Mouse (Mus musculus) bone marrow macrophage, adult 2 months (primary cell): ENCODE results near the gene Abt1.

Experiments used
- CTCF ChIP-seq: IDR thresholded peaks from 2 replicates; pipeline ENCODE4 v1.5.1; 2012; ENCODE audit warnings: low read depth, mild to moderate bottlenecking, low read length, moderate library complexity
- POLR2A ChIP-seq: IDR thresholded peaks from 2 replicates; pipeline ENCODE4 v1.6.1; 2012; ENCODE audit warnings: mild to moderate bottlenecking, low read depth, low read length, borderline replicate concordance

DNA sequence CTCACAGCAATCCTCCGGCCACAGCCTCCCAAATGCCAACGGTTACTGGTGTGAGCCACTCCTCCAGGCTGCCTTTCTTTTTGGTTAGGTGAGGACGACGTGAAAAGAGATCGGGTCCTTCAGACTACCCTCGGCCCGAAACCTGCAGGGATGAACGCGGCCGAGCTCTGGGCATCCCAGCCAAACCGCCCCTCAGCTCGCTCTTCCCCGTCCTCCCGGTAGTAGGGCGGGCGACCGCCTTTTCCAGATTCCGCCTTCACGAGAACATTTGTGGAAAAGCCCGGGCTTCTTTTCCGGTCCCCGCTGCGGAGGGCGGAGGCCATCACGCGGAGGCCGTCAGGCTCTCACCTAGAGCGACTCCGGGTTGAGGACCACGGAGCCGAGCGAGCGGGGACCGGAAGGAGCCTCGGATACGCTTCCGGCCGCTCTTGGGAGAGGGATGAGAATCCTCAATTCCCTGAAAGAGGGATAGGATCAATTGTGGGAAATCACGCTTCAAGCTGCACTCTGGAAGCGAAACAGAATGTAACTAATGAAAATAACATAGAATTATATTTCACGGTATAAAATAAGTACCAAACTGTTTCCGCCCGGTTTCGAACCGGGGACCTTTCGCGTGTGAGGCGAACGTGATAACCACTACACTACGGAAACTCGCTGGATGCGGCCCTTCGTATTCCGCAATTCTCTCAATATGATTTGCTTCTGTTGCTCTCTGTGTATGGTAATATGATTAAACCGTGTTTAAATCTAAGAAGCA lies 22.1 kb upstream of the Abt1 start:
- TF ChIP-seq CTCF (no peak), POLR2A (no peak)
